Mouse (Mus musculus) hindbrain, embryonic 16.5 days (tissue): ENCODE data around the gene Zzef1. TPM values are rescaled to one million over a fixed set of nuclear protein-coding genes. Genes with fewer than 3 reads are reported as not detected.

Source experiments
- ATAC-seq: fragments of 200-750 bp; cut with Nextera tagmentation; 2 replicates; pipeline ENCODE4 v1.8.0; 2017; ENCODE audit warnings: moderate TSS enrichment, moderate library complexity
- H3K27ac ChIP-seq: fragments of 300-500 bp; sonication (generic); 2 replicates; pipeline ENCODE4 v1.5.1; 2014; ENCODE audit warnings: low read depth, mild to moderate bottlenecking, control low read depth, low read length, moderate library complexity
- H3K27me3 ChIP-seq: fragments of 300-500 bp; sonication (generic); replicated peaks from 2 replicates; pipeline ENCODE4 v1.6.1; 2014; ENCODE audit warnings: low read length; ENCODE audit not compliant: control insufficient read depth, insufficient read depth
- H3K36me3 ChIP-seq: fragments of 300-500 bp; sonication (generic); 2 replicates; pipeline ENCODE4 v1.6.1; 2014; ENCODE audit warnings: mild to moderate bottlenecking, low read length, moderate library complexity, mixed read lengths; ENCODE audit not compliant: control insufficient read depth, insufficient read depth
- H3K4me1 ChIP-seq: fragments of 300-500 bp; sonication (generic); 2 replicates; pipeline ENCODE4 v1.6.1; 2014; ENCODE audit warnings: low read depth, low read length; ENCODE audit not compliant: control insufficient read depth, insufficient read depth
- H3K4me2 ChIP-seq: fragments of 300-500 bp; sonication (generic); 2 replicates; pipeline ENCODE4 v1.6.1; 2014; ENCODE audit warnings: mild to moderate bottlenecking, low read length, control low read depth, moderate library complexity
- H3K4me3 ChIP-seq: fragments of 300-500 bp; sonication (generic); 2 replicates; pipeline ENCODE4 v1.5.1; 2014; ENCODE audit warnings: mild to moderate bottlenecking, low read length, control low read depth, moderate library complexity
- H3K9ac ChIP-seq: fragments of 300-500 bp; sonication (generic); 2 replicates; pipeline ENCODE4 v1.6.1; 2014; ENCODE audit warnings: low read depth, mild to moderate bottlenecking, control low read depth, low read length, moderate library complexity
- H3K9me3 ChIP-seq: fragments of 300-500 bp; sonication (generic); 2 replicates; pipeline ENCODE4 v1.6.1; 2014; ENCODE audit warnings: mild to moderate bottlenecking, low read length, moderate library complexity; ENCODE audit not compliant: control insufficient read depth
- WGBS: fragments of 180-500 bp; shearing (Covaris S2); extraction: QIAGEN DNeasy Blood & Tissue Kit; methylation state at CpG from one replicate; pipeline ENCODE4 v1.1.7; 2014; 5-methylcytosine and 5-hydroxymethylcytosine counted together
- polyA plus RNA-seq: library from polyadenylated mRNA; unstranded; fragments of >200 nt; fragmentation: Nextera tagmentation; extraction: Ambion mirVana; gene quantifications from 2 replicates; pipeline ENCODE4 v1.2.1, GENCODE M21; 2015

The Zzef1 gene
- polyA plus RNA-seq, 1 experiment from 2014 or later: 12.2 TPM

GRCm38 (mm10) chr11:72798112-72798511 lies 2.1 kb downstream of the Zzef1 start:
- H3K27me3 ChIP-seq: no peaks in the 10 kb centered on the region
- no peak for ATAC-seq
- H3K4me1 ChIP-seq: peaks cover 19% of the 10 kb centered on the region
- H3K36me3 ChIP-seq: no peaks in the 10 kb centered on the region
- H3K9ac ChIP-seq: no peak overlapping the region
- H3K9me3 ChIP-seq: no peaks in the 10 kb centered on the region
- no peak overlapping the region for H3K4me2 ChIP-seq
- no peak overlapping the region for H3K27ac ChIP-seq
- no peak overlapping the region for H3K4me3 ChIP-seq

- no peak overlapping the region for H3K4me3 ChIP-seq
- no peak overlapping the region for H3K4me2 ChIP-seq
- no peak for ATAC-seq
- H3K36me3 ChIP-seq: no peaks in the 10 kb centered on the region
- no peak overlapping the region for H3K9ac ChIP-seq
- no peak overlapping the region for H3K27ac ChIP-seq
- H3K27me3 ChIP-seq: no peaks in the 10 kb centered on the region
- H3K4me1 ChIP-seq: peaks cover 15% of the 10 kb centered on the region
- no peaks in the 10 kb centered on the region for H3K9me3 ChIP-seq
Observed at GRCm38 (mm10) chr11:72801182-72801581, 5.2 kb downstream of the Zzef1 start.

- H3K4me3 ChIP-seq: no peak overlapping the region
- H3K4me2 ChIP-seq: no peak overlapping the region
- no peaks in the 10 kb centered on the region for H3K27me3 ChIP-seq
- no peak for ATAC-seq
- H3K9ac ChIP-seq: no peak overlapping the region
- no peak overlapping the region for H3K27ac ChIP-seq
- peaks cover 2% of the 10 kb centered on the region for H3K4me1 ChIP-seq
- H3K36me3 ChIP-seq: no peaks in the 10 kb centered on the region
- H3K9me3 ChIP-seq: no peaks in the 10 kb centered on the region
- 94% methylated on average over 3 of the region's 3 CpGs for WGBS
Observed at GRCm38 (mm10) chr11:72803038-72803437, 7.0 kb downstream of the Zzef1 start.

- no peak overlapping the region for H3K4me2 ChIP-seq
- no peak overlapping the region for H3K4me3 ChIP-seq
- H3K27ac ChIP-seq: no peak overlapping the region
- H3K27me3 ChIP-seq: no peaks in the 10 kb centered on the region
- H3K4me1 ChIP-seq: no peaks in the 10 kb centered on the region
- H3K36me3 ChIP-seq: no peaks in the 10 kb centered on the region
- no peak for ATAC-seq
- H3K9ac ChIP-seq: no peak overlapping the region
- no peaks in the 10 kb centered on the region for H3K9me3 ChIP-seq
Observed at GRCm38 (mm10) chr11:72804586-72804985, 8.6 kb downstream of the Zzef1 start.

GRCm38 (mm10) chr11:72805232-72805631 lies 9.2 kb downstream of the Zzef1 start:
- no peaks in the 10 kb centered on the region for H3K36me3 ChIP-seq
- H3K27me3 ChIP-seq: no peaks in the 10 kb centered on the region
- no peaks in the 10 kb centered on the region for H3K4me1 ChIP-seq
- H3K4me3 ChIP-seq: no peak overlapping the region
- H3K9ac ChIP-seq: no peak overlapping the region
- no peak overlapping the region for H3K4me2 ChIP-seq
- no peak for ATAC-seq
- no peak overlapping the region for H3K27ac ChIP-seq
- WGBS: 91% methylated on average over 3 of the region's 3 CpGs
- H3K9me3 ChIP-seq: no peaks in the 10 kb centered on the region

- no peak overlapping the region for H3K4me2 ChIP-seq
- 68% methylated on average over 2 of the region's 2 CpGs for WGBS
- H3K27ac ChIP-seq: no peak overlapping the region
- no peak overlapping the region for H3K9ac ChIP-seq
- no peaks in the 10 kb centered on the region for H3K36me3 ChIP-seq
- no peak overlapping the region for H3K4me3 ChIP-seq
- ATAC-seq: no peak
- no peaks in the 10 kb centered on the region for H3K27me3 ChIP-seq
- no peaks in the 10 kb centered on the region for H3K4me1 ChIP-seq
- H3K9me3 ChIP-seq: no peaks in the 10 kb centered on the region
Observed at GRCm38 (mm10) chr11:72806556-72806955, 10.5 kb downstream of the Zzef1 start.

- no peak overlapping the region for H3K4me2 ChIP-seq
- H3K27ac ChIP-seq: no peak overlapping the region
- WGBS: 79% methylated on average over 4 of the region's 4 CpGs
- no peak overlapping the region for H3K4me3 ChIP-seq
- no peaks in the 10 kb centered on the region for H3K36me3 ChIP-seq
- no peak overlapping the region for H3K9ac ChIP-seq
- ATAC-seq: no peak
- H3K27me3 ChIP-seq: no peaks in the 10 kb centered on the region
- no peaks in the 10 kb centered on the region for H3K9me3 ChIP-seq
- H3K4me1 ChIP-seq: no peaks in the 10 kb centered on the region
Observed at GRCm38 (mm10) chr11:72807992-72808391, 12.0 kb downstream of the Zzef1 start.

- Histone ChIP-seq H3K36me3 (no peaks in the 10 kb centered on the region), H3K4me2 (no peak overlapping the region)
Observed at GRCm38 (mm10) chr11:72813687-72814086, 17.7 kb downstream of the Zzef1 start.

GRCm38 (mm10) chr11:72814188-72814587 lies 18.2 kb downstream of the Zzef1 start:
- no peaks in the 10 kb centered on the region for H3K27me3 ChIP-seq
- 70% methylated on average over 2 of the region's 2 CpGs for WGBS
- no peaks in the 10 kb centered on the region for H3K9me3 ChIP-seq
- no peaks in the 10 kb centered on the region for H3K4me1 ChIP-seq
- no peaks in the 10 kb centered on the region for H3K36me3 ChIP-seq
- no peak overlapping the region for H3K9ac ChIP-seq
- no peak overlapping the region for H3K27ac ChIP-seq
- H3K4me3 ChIP-seq: no peak overlapping the region
- ATAC-seq: no peak
- H3K4me2 ChIP-seq: no peak overlapping the region

More at GRCm38 (mm10) chr11:72813687-72814086, 17.7 kb downstream of the Zzef1 start:
- H3K4me3 ChIP-seq: no peak overlapping the region
- H3K27me3 ChIP-seq: no peaks in the 10 kb centered on the region
- no peak overlapping the region for H3K9ac ChIP-seq
- H3K27ac ChIP-seq: no peak overlapping the region
- 92% methylated on average over 5 of the region's 5 CpGs for WGBS
- no peak for ATAC-seq
- H3K4me1 ChIP-seq: no peaks in the 10 kb centered on the region
- no peaks in the 10 kb centered on the region for H3K9me3 ChIP-seq

GRCm38 (mm10) chr11:72816859-72817258 lies 20.8 kb downstream of the Zzef1 start:
- Histone ChIP-seq H3K4me2 (no peak overlapping the region), H3K4me1 (no peaks in the 10 kb centered on the region), H3K36me3 (peaks cover 10% of the 10 kb centered on the region; the same call in 1 of the 2 replicates), H3K27me3 (no peaks in the 10 kb centered on the region), H3K9me3 (no peaks in the 10 kb centered on the region), H3K27ac (no peak overlapping the region), H3K4me3 (no peak overlapping the region), H3K9ac (no peak overlapping the region)
- 85% methylated on average over 1 of the region's 1 CpGs for WGBS
- ATAC-seq: no peak
